Mouse (Mus musculus) mouse embryonic stem cell (cell line): Measurements from ENCODE around the gene Slc25a36.

Source experiments
- in situ Hi-C, 2 experiments: fragments of 300-500 bp; cut with MboI; formaldehyde crosslinking; loops; 1 replicate in 1 of 2; 3 replicates in 1 of 2; pipeline ENCODE4 v1.14.3; 2019 to 2020; ENCODE audit warnings: low sequenced_read_pairs in 2 of 2, low pct_unique_long_range_greater_than_20kb in 1 of 2, mixed read lengths in 1 of 2; ENCODE audit not compliant: unreplicated experiment in 1 of 2

The Slc25a36 gene

DNA sequence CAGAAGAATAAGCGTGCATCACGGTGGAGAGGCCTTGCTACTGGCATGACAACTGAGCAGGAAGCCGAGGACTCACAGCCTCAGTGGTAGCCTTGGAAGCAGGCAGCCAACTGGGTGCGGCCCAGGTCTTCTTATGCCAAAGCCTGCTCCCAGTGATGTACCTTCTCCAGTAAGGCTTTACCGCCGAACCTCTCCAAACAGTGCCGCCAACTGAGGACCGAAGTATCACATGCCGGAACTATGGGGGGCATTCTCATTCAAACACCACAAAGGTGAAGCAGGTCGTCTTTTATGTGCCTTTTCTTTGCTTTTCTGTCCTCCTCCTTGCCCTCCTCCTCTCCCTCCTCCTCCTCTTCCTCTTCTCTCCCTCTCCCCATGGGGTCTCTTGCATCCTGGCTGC lies 3.3 kb upstream of the Slc25a36 start:
- in situ Hi-C loops: loop anchor here in 1 of 2 experiments (25.0 kb wide), 1 partner anchor 402 kb away; no protein-coding TSS in a partner anchor

DNA sequence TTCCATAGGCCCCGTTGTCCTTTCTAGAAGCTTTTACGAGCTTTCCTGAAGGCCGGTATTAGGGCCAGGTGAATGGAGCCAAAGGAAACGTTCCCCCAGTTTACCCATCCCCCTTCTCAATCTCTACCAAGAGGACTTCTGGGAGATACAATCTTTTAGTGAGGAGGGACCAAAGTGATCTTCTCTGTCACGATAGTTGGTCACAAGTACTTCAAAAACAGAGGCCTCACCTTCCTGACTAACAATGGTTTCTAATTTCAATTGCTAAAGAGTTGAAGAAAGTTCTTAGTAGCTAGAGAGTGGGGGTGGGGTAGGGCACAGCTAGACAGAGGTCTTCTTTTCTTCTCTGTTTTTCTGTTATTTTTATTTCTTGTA lies 2.6 kb upstream of the Slc25a36 start:
- in situ Hi-C loops: loop anchor here in 1 of 2 experiments (25.0 kb wide), 1 partner anchor 401 kb away; no protein-coding TSS in a partner anchor

DNA sequence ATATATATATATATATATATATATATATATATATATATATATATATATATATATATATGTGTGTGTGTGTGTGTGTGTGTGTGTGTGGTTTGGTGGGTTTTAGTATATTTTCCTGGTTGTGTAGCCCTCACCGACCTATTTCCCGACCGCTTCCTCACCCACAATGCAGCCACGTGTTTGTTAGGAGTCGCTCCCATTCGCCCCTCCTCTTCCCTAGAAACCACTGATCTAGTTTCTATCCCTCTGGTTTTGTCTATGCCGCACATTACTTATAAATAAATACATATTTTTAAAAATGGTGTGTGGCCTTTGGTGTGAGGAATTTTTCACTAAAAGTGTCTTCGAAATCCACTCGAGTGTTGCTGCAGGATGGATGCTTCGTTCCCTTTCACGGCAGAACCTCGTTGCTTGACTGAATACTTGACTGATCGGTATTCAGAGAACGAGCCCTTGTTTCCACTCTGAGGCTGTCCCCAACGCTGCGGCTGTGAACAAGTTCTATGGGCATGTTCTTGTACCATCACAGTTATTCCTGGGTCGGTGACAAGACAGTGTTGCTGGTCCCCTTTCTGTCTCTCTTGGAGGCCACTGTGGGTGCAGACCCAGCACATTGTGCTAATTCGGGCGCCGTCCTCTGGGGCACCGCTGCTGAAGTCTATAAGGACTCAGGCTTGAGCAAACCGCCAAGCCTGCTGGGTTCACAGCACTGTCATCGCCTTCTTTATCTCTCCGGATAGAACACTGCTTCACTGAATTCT lies 2.0 kb upstream of the Slc25a36 start:
- in situ Hi-C loops: loop anchor here in 1 of 2 experiments (25.0 kb wide), 1 partner anchor 401 kb away; no protein-coding TSS in a partner anchor

DNA sequence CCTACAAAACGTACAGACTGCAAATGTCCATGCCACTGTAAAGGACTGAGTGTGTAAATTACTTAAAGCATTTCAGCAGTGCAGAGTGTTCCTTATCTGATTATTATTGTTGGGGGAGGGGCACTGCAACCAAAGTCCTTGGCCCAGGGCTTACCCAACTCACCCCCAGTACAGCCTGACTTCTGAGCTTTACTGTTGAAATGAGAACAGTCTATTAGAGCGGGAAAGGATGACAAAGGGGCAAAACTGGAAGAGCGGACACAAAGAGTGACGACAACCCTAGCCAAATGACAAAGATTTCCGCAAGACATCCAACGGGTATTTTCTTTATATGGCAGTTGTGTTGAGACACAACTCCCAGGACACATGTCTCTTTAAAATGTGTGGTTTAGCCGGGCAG lies 1.3 kb upstream of the Slc25a36 start:
- in situ Hi-C loops: loop anchor here in 1 of 2 experiments (25.0 kb wide), 1 partner anchor 400 kb away; no protein-coding TSS in a partner anchor

DNA sequence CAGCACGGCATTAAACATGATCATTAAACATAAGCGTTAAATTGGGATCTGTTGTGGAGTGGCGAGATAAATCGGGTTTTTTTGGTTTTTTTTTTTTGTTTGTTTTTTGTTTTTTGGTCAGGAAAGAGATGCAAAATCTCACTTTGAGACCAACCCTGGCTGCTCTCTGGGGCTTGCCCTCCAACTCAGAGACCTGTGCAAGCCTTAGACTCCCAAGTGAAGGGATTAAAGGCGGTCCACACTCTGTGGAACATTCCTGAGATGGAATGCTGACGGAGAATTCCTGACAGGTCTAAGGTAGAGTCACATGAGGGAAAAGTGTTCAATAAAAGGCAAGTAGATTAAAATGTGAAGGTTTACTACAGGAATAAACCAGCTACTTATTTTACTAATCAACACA lies 549 bp upstream of the Slc25a36 start:
- in situ Hi-C loops: loop anchor here in 1 of 2 experiments (25.0 kb wide), 1 partner anchor 399 kb away; no protein-coding TSS in a partner anchor

DNA sequence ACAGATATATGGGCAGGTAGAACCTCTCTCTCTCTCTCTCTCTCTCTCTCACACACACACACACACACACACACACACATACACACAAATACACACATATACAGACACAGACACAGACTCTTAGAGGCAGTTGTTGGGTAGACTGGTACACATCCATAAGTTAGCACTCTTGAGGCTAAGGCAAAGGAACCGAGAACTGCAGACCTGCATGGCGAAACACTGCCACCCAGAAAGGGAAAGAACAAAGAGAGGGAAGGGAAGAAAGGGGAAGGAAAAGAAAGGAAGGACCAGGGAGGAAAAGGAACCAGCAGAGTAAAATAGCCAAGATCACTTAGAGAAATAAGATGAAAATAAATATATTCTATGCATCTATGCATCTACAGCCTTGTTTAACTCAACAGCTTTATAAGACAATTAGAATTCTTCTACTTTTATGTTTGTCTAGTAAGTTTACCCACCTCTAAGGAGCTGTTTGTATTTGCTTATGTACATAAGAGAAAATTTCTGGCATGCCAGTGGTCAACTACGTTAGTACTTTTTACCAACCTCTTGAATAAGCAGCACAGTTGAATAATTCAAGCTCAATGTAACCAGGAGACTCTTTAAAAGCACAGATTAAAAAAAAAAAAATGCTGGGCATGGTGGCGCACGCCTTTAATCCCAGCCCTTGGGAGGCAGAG lies 4.3 kb downstream of the Slc25a36 start:
- in situ Hi-C loops: loop anchor here in 1 of 2 experiments (25.0 kb wide), 1 partner anchor 394 kb away; no protein-coding TSS in a partner anchor

DNA sequence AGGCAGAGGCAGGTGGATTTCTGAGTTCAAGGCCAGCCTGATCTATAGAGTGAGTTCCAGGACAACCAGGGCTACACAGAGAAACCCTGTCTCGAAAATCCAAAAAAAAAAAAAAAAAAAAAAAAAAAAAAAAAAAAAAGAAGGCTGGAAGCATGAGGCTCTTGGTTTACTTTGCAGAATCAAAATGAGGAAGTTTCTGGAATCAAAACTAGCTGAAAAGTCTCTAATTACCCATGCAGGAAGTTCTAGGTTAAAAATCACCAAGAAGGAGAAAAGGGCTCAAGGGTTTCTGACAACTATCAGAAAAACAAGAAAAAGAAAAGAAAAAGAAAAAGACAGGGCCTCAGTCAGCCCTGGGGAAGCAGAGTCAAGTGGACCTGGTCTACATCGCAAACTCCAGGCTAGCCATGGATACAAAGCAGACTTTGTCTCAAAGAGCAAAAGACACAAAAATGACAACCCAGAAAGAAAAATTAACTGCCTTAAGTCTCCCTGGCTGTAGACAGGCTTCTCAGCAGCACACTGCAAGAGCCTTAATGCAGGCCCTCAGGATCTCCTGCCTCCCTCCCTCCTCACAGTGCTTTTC lies 5.5 kb downstream of the Slc25a36 start:
- in situ Hi-C loops: loop anchor here in 1 of 2 experiments (25.0 kb wide), 1 partner anchor 393 kb away; no protein-coding TSS in a partner anchor

DNA sequence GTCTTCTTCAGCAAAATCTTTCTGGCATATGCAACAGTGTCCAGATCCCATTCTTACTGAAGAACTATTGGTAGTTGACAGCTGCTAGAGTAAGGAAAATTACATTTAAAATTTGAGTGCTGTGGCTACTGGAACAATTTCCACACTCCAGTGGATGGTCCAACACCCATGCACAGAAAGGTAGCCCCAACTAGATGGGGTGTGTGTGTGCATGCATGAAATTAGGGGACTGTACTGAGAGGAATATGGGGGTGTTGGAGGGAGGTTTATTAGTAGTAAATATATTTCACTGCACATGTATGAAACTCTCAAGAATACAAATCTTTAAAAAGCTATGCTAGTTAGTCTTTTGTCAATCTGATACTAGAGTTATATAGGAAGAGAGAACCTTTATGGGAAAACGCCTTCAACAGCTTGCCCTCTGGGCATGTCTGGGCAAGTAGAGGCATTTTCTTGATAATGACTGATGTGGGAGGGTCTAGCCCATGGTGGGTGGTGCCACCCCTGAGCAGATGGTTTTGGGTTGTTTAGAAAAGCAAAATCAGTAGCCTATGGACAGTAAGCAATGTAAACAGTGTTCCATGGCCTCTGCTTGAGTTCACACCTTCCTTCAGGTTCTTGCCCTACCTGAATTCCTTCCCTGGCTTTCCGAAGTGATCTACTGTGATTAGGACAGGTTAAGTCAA lies 7.4 kb downstream of the Slc25a36 start:
- in situ Hi-C loops: loop anchor here in 1 of 2 experiments (25.0 kb wide), 1 partner anchor 391 kb away; no protein-coding TSS in a partner anchor

DNA sequence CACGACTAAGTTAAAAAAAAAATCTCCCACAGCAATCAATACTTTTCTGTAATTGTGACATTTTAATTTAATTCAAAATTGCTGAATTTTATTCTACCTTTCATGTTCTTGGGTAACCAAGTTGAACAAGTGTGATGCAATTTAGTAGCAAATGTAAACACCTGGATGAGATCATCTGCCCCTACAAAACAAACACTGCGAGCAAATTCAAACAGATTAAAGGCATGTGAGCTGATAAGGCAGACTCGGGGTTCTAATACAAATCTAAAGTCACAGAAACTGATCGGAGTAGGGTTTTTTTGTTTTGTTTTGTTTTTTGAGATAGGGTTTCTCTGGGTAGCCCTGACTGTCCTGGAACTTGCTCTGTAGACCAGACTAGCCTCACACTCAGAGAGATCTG lies 12.0 kb downstream of the Slc25a36 start:
- in situ Hi-C loops: loop anchor here in 1 of 2 experiments (25.0 kb wide), 1 partner anchor 1612 kb away; no protein-coding TSS in a partner anchor

DNA sequence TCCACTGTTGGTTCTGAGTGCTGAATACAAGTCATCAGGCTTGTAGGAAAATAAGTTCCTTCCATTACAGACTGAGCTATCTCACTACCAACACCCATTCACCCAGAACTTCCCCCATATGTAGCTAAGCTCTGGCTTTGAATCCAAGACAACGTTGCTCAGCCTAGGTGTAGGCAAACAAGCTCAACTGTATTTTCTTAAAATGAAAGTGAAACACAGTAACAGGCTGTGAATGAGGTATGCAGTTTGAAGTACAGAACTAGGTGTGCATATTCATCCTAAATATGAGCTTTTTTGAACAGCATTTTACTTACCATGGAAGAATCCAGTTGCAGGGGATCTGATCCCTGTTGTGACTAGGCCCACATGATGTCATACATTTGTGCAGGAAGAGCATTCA lies 14.8 kb downstream of the Slc25a36 start:
- in situ Hi-C loops: loop anchor here in 1 of 2 experiments (25.0 kb wide), 1 partner anchor 1609 kb away; no protein-coding TSS in a partner anchor

DNA sequence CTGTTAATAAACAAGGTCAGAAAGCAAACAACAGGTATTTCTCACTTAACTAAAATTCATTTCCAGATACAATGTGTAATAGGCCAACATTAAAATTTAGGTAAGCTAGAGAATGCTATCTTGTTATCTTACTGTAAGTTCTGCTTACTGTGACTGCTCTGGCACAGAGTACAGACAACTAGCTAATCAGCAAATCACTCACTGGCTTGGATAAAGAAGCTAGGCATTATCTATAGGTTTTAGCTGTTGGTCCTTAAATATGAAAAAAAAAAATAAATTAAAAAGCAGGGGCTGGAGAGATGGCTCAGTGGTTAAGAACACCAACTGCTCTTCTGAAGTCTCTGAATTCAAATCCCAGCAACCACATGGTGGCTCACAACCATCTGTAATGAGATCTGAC lies 23.1 kb downstream of the Slc25a36 start:
- in situ Hi-C loops: loop anchor here in 1 of 2 experiments (25.0 kb wide), 1 partner anchor 1601 kb away; no protein-coding TSS in a partner anchor

DNA sequence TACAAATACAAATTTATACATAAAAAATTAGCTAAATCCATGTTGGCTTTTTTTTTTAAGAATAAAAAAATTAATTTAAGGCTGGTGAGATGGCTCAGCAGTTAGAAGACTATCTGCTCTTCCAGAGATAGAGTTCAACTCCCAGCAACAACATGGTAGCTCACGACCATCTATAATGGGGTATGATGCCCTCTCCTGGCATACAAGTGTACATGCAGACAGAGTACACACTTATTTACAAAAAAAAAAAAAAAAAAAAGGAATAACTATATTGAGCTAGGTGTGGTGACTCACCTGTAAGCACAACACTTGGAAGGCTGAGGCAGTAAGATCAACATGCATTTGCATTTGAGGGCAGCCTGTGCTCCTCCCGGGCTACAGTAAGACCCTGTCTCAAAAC lies 26.3 kb downstream of the Slc25a36 start:
- in situ Hi-C loops: loop anchor here in 1 of 2 experiments (25.0 kb wide), 1 partner anchor 1597 kb away; no protein-coding TSS in a partner anchor

DNA sequence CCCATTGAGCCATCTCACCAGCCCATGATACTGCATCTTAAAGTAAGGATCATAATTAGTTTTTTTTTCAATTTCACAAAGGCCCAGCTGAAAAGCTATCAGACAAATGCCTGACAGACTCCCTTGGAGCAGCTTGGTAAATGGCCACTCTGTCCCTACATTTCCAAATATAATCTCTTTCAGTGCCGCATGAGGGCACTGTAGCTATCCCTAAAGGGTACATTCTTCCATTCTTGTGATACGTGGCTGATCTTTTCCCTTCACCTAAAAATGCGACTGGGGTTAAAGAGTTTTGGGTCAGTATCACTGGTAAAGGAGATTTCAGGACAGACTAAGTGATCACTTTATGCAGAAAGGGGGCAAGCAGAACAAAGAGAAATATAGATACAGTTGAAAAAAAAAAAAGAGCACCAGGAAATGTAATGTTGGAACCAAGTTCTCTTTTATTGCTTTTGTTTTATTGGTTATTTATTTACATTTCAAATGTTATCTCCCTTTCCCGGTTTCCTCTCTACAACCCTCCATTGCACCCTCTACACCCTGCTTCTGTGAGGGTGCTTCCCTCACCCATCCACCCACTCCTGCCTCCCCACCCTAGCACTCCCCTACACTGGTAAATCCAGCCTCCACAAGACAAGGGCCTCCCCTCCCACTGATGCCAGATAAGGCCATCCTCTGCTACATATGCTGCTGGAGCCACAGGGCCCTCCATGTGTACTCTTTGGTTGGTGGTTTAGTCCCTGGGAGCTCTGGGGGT lies 29.7 kb downstream of the Slc25a36 start:
- in situ Hi-C loops: loop anchor here in 1 of 2 experiments (25.0 kb wide), 1 partner anchor 1594 kb away; no protein-coding TSS in a partner anchor

DNA sequence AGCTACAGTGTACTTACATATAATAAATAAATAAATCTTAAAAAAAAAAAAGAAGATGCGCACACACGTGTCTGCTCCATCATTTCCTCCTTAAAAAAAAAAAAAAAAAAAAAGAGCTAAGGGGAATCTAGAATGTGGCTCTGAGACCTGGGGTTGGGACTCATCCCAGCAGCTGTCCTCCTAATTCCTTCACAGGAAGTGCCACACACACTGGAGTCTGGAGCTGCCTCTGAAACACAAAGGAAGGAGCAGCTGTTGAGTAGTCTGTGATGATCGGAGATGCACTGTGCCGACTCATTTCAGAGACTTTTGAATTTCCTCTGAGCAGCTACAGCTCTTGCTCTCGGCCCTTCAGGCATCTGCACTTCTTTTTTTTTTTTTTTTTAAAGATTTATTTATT lies 41.0 kb downstream of the Slc25a36 start:
- in situ Hi-C loops: loop anchor here (5.0 to 10.0 kb wide), 2 partner anchors 153 to 155 kb away; no protein-coding TSS in a partner anchor

DNA sequence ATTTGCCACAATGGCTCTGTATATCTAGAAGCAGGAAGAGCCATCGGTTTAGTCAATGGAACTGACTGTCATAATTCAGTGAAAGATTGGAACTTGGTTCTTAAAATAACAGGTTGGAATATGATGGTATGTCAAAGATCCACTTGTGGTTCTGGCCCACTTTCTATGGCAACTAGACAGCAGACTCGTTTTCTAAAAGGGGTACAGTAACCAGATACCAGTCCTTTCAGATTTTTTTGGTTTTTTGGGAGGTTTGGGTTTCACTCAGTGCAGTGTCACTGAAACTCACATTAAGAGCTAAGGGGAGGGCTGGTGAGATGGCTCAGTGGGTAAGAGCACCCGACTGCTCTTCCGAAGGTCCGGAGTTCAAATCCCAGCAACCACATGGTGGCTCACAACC lies 41.5 kb downstream of the Slc25a36 start:
- in situ Hi-C loops: loop anchor here (5.0 to 10.0 kb wide), 2 partner anchors 152 to 155 kb away; no protein-coding TSS in a partner anchor

DNA sequence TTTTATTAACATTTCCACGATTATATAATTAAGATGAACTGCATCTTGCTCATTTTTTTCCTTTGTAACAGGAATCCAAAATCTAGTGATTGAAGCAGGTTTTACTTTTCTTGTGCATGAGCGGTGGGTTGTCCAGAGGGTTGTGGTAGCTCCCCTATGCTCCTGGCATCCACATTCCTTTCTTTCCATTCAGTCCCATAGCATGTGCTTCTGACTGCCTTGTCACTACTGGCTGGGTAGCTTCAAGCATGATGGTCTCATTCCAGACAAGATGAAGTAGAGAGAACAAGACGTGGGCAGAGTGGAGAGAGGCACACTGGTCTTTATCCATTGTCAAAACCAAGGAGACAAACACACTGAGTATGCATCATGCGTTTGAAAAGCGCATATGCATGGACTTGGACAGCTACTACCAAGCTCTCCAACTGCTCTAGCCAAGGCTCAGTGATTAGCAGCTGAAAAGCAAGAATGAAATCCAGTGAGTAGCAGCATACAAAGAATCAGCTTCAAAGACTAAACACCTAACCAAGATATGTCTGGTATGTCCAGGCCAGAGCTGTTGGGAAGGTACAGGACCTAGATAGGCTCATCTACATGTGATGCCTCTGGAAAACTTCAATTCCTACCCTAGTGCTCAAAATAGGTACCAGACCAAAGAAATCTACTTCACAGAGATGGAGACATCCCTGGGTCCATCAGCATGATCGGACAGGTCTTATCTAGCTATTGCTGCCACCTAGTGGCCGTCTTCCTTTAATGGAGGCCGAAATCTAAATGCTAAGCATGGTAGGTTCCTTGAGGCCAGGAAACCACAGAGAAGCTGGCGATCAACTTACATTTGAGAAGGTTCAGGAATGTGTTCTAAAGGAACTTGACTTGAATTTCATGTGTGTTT lies 42.5 kb downstream of the Slc25a36 start:
- in situ Hi-C loops: loop anchor here (5.0 to 10.0 kb wide), 2 partner anchors 151 to 154 kb away; no protein-coding TSS in a partner anchor
